Mouse (Mus musculus) forelimb bud, embryonic 11.5 days (tissue): ENCODE data around the gene Ccdc125.
A peak's percentile ranks its signal among the peaks of the same experiment; 100 is the strongest.

ENCODE experiments used
- DNase-seq: peaks from one replicate; pipeline ENCODE4 v3.0.0-alpha.2; 2012; ENCODE audit warnings: low read depth, low spot score

The Ccdc125 gene

DNA sequence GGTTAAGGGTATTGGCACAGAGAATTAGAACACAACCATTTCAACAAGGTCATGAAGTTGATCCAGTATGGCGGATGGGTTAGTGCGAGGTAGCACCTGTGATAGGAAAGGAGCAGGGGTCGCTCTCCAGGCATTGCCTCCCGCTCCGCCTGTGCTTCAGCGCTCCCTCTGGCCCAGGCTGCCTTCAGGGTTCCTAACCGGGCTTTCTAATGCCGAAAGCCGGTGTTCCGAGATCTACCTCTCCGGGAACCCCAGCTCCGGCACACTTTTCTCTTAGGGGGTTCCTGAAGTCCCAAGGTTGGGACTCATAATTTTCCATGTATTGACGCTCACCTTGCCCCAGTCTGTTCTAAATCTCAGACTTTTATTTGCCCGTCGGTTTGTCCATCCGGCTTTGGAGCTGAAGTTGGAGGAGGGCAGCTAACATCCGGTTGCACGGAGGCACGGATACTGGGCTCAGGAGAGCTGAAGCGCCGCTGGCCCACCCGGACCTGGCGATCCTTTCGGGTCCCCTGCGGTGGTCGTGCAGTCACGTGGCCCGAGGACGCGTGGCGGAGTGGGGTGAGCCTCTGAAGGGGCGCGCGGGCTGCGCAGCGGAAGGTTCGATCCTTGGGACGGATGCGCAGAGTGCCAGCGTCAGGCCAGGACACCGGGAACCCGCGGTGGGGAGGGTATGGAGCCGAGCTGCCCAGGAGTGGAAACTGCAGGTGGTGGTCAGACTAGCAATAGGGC lies at the start of gene Ccdc125:
Gene Ccdc125, plus strand, starts transcription at position 427 of the 732 bp plus-strand sequence.
- DNase-seq = peak; percentile 43

DNA sequence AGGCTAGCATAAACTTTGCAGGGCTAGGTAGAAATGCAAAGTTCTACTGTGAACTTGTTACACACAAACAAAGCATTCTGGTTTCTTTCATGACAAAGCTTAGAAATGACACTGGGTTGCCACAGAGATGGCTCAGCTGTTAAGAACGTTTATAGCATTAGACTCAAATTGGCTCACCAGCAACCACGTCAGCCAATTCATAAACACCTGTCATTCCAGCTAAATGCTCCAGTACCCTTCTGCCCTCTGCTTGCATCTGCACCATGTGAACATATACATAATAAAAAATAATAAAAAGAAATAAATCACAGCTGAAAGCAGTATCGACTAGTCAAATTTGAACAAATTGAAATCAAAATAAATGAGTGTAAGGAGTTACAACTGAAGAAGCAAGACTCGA lies 47.3 kb upstream of the Ccdc125 start:
- DNase-seq = no peak

DNA sequence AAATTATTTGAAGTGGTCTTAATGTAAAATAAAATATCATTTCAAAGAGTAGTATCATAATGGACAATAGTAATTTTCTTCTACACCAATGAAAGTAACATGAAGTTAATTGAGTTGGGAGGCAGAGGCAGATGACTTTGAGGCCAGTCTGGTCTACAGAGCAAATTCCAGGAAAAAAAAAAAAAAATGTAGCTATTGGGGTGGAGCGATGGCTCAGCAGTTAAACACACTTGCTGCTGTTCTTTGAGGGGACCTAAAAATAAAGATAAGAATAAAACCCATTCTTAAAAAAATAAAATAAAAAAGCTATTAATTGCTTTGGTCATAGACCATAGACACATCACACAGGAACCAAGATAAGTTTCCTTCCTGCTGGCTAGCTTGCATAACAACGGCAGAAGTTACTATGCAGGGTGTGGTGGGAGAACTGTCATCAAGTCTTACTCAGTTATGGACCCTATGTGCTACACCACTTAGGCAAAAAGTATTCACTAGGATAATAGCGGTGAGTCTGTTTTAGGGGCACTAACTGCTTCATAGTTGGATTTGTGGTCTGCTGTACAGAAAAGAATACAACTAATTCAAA lies 35.3 kb upstream of the Ccdc125 start:
- no peak for DNase-seq

DNA sequence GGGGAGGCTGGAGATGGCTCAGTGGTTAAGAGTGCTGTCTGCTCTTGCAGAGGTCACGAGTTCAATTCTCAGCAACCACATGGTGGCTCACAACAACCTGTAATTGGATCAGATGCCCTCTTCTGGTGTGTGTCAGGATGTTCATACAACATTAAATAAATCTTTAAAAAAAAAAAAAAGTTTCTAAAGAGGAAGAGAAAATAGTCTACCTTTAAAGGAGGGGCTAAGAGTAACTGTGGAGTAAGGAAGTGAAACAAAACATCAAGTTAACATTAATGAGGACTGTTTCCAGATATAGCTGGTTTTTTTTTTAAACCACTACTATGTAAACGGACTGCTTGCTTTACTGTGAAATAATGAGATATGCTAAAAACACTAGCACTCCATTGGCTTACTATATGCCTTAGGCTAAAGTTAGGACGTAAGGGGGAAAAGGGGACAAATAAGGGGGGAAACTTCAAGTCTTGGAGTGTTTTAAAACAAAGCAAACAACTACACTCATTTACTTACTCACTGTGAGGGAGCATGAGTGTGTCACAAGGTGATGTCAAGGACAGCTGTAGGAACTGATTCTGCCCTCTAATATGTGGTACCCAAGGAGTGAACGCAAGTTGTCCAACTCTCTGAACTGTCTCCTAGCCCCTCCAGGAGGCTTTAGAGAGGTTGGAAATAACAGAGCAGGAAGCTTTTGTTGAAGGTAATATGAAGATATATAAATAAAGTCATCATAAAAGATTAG lies 26.9 kb upstream of the Ccdc125 start:
- DNase-seq = no peak

DNA sequence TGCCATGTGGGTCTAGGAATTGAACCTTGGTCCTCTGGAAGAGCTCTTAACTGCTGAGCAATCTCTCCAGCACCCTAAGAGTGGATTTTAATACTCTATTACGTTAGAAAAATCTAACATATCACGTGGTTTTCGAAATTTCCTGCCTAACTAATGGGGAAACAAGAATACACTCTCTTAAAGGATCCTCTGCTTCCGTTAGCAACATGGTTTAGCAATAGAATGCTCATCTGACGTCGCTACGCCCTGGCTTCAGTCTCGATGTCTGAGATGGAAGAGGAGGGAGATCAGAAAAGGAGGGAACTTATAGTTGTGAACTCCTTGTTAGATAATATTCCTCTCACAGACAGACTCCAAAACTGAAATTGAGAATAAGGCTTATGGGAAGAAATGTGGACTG lies 21.3 kb upstream of the Ccdc125 start:
- no peak for DNase-seq

DNA sequence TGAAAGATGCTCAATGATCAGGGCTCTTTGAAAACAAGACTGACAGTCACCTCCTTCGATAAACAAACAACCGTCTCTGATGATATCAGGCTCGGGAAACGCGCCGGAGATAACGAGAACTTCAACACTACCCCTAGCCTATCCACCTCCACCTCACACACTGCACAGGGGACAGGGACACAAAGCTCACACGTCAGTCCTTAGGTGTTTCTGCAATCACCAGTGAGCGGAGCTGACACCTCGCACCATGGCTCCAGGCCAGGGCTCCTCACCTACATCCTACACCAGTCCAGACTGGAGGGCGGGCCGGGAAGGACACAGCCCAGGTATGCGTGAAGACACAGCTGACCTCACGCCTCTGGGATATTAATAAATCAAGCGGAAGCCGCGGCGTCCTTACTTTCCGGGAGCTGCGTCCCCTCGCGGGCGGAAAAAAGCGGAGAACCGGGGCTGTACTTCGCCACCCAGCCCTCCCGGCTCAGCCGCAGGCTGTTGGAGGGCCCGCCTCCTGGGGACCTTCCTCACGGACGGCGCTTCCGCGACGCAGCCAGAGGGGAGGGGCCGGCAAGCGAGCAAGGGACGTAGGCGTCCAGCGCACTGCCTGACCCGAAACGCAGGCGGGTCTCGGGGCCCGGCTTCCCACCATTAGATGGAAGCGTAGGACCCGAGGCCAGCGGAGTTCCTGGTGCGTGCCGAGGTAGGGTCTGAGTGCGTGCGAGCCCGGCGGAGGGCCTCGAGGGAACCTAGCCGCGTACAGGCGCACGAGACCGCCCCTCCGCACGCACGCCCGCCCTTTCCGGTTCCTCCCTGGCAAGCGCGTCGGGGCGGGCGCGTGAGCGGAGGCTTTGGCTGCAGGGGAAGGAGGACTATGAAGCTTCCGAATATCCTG lies 18.7 kb upstream of the Ccdc125 start, which contains the start of the genes Ak6 and Rad17:
Gene Ak6, plus strand, starts transcription at position 430 of the 889 bp plus-strand sequence.
Gene Rad17, minus strand, starts transcription at position 502 of the 889 bp plus-strand sequence.
- peak; percentile 92 for DNase-seq

DNA sequence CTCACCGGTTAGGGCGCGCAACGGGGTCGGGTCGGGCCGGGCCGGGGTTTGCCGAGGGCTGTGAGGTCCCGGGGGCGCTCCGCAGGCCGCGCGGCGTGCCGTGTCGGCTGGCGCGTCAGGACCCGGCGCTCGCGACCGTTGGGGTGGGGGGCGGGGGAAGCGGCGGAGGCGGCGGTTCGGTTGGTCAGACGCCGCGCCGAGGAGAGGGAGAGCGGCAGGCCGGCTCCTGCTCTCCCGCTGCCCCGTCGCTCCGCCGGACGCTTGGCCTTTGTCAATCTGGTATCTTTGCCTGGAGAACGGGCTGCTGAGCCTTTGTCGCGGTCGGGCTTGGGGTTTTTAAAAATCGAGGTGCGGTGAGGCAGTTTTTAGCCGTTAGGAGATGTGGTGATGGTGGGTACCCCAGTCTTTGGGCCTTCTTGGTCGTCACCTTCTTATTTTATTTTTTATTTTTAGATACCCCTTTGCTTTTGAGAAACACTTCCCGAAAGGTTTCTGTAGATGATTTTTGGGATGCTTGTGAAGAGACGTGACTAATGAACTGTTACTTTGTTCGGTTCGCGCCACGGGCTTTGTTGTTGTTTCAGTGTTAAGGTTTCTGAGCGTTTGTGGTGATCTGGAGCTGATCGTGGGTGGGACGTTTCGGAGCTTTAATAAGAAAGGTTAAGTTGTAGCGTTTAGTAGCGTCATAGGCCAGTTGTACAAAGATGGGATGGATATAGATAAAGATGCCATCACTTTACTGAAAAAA lies 17.9 kb upstream of the Ccdc125 start, which contains the start of gene Taf9:
Gene Taf9, plus strand, starts transcription at position 141 of the 748 bp plus-strand sequence.
- DNase-seq = no peak

DNA sequence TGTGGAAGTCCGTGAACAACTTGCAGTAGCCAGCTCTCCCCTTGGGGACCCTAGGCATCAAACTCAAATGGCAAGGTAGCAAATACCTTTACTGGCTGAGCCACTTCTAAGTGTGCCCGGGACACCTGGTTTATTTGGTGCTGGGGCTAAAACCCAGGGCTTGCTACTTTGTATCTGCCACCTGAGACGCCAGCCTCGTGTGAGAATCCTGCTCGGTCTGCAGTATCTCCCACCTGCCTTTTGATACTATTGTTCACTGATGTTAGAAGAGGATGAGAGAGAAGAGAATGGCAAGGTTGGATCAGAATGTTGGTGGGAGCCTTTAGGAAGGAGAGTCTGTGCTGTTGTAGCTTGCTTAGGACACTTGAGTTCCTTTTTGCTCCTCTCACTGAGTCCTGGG lies 11.4 kb upstream of the Ccdc125 start:
- DNase-seq = no peak

DNA sequence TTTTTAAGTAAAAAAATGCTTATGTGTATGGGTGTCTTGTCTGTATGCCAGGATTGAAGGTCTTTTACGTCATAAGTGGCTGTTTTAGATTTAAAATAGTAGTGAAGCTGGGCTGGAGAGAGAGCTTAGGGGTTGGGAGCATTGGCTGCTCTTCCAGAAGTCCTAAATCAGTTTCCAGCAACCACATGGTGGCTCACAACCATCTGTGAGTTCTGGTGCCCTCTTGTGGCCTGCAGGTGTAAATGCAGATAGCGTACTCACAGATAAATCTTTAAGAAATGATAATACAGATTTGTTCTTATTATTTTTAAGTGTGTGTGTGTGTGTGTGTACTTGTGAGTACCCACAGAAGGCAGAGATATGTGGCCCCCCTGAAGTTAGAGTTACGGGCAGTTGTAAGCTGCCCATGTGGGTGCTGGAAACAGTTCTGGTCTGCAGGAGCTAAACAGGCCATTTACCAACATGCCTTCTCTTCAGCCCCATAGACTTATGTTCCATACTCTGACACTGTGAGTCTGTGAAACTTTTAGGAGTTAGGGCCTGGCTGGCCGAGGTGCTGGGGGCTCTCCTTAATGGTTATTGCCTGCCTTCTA lies 9.6 kb upstream of the Ccdc125 start:
- peak; percentile 77 for DNase-seq

DNA sequence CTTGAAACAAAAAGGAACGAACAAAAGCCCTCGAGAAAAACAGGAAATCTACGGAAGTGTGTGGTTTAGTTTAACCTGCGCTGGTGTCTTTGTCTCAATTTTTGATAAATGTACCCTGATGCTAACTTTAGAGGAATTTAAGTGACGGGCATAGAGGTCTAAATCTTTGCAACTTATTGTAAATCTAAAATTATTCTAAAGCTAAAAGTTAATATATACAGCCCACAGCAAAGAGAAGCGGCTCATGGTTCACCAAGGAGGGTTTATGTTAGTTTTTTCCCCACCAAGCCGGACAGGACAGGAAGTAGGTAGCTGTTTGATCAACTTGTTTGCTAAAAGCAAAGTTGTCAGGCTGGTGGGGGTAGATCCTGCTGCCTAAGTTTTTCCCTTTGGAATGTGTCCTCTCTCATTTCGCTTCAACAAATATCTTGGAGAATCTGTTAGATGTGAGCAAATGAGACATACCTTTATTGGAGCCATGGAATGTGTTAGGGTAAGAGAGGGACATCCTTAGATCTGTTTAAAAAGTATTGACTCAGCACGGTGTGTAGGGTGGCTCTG lies 744 bp downstream of the Ccdc125 start:
- DNase-seq = no peak

DNA sequence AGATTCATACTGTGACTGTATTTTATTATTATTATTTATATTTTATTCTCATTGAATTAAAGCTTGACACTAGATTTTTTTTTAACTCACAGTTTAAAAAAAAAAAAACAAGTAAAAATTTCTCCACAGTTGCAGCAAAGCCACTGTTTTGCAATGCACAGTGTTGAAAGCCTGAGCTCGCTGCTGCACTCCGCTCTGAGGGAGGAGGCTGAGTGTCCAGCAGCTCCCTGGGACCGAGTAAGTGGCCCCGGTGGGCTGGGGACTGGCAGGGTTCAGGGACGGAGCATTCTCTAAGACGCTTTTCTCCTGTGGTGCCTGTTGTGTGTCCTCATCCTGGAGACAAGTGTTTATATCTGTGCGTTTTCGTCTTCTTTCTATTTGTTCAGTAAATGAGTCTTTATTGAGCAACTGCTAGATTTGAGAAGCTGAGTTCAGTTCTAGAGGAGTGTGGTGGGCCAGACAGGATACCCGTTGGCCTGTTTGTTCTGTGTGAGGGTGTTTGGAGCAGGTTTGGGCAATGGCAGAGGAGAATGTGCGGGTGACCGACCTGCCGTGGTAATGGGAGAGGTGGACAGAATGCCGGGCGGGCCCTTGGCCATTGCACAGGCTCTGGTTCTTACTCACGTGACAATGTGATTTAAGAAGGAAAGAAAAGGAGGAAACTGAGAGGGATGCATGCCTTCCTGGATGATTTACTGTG lies 6.6 kb downstream of the Ccdc125 start:
- DNase-seq = no peak

DNA sequence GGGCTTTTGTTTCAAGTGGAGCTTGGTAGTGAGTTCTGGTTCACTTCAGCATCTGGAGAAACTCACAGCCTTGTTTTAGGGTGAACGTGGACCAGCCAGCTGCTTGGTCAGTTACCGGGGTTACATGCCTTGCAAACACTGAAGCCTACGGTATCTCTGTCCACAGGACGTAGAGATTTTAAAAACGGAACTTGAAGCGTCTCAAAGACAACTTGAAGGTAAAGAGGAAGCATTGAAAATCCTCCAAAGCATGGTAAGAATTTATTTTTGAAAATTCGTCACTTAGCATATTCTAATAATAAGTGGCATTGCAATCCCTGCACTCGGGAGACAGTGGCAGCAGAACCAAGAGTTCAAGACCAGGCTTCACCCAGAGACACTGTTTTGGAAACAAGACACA lies 12.1 kb downstream of the Ccdc125 start:
- no peak for DNase-seq

DNA sequence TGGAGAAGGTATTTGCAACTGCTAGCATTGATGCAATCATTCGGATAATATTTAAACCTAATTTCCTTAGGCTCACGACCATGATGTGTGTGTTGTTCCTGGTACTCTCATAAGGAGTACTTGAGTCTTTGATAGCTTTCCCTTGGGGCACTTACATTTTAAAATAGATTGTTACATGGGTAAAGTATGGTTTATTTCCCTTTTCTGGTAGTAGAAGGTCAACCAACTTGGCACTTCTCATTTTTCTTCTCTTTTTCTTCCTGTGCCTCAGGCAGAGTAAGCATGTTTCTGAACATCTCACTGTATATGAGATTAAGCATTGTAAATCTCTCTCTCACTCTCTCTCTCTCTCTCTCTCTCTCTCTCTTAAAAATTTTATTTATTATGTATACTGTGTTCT lies 13.3 kb downstream of the Ccdc125 start:
- no peak for DNase-seq

DNA sequence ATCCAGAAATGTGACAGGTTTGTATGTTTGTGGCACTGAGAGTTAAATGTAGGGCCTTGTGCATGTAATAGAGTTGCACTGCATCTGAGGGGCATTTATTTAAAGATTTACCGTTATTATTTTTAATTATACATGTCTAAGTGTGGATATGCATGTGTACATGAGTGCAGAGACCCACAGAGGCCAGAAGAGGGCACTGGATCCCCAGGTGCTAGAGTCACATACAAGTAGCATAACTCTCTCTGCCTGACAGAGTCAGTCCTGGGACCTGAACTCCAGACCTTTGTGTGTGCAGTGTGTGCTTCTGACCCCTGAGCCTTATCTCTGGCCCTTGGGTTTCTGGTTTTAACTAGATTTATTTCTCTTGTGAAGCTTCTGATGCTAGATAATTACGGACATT lies 14.8 kb downstream of the Ccdc125 start:
- DNase-seq = no peak

DNA sequence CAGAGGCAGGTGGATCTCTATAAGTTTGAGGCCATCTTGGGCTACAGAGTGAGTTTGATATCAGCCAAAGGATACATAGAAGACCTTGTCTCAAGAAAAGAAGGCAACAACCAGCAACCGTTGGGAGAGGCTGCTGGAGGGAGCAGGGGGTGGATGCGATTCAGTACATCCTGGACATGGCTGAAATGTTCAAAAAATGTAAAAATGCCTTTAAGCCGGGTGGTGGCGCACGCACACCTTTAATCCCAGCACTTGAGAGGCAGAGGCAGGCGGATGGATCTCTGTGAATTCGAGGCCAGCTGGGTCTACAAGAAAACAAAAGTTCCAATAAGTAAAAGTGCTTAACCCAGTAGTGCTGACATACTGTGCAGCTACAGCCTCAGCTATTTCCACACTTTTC lies 18.0 kb downstream of the Ccdc125 start:
- DNase-seq = no peak

DNA sequence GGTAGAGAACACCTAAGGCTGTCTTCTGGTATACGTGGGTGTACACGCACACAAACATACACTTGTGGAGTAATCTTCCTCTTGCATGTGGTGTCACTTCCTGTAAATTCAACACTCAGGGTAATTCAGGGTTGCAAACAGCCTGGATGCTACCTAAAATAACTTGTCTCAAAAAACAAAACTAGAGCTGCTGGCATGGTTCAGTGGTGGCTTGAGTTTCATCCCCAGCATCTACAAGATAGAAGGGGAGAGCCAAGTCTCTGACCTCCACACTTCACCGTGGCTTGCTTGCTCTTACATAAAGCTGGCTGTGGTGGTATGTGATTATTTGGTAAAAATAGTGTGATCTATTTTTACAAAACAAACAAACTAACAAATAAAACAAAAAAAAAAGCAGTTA lies 28.0 kb downstream of the Ccdc125 start:
- no peak for DNase-seq

DNA sequence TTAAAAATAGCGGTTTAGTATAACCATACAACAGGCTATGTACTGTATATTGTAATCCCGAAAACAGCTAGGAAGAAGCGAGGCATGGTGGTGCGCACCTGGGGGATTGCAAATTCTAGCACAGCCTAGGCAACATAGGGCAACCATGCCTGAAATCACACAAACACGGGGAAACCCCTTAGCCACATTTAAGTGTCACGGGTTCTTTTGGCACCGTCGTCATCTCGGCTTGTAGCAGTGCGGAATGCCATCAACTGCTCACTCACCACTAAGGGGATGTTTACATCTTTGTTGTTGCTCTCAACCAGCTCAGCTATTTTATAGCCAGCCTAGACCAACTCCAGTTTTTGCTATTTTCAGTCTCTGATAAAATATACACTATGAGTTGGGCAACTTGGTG lies 29.3 kb downstream of the Ccdc125 start:
- DNase-seq = no peak

DNA sequence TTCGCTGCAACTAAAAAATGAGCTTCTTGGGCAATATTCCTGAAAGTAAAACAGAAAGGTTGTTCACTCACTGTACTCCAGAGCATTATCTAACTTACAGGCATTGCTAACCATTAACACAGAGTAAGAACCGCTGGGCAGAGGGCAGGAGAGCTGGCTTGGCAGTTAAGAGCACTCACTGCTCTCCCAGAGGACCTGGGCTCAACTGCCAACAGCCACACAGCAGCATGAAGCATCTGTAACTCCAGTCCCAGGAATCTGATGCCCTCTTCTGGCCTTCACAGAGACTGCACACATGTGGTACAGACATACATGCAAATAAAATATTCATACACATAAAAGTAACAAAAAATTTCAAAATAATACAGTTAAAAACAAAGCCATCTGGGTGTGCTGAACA lies 34.0 kb downstream of the Ccdc125 start:
- no peak for DNase-seq

DNA sequence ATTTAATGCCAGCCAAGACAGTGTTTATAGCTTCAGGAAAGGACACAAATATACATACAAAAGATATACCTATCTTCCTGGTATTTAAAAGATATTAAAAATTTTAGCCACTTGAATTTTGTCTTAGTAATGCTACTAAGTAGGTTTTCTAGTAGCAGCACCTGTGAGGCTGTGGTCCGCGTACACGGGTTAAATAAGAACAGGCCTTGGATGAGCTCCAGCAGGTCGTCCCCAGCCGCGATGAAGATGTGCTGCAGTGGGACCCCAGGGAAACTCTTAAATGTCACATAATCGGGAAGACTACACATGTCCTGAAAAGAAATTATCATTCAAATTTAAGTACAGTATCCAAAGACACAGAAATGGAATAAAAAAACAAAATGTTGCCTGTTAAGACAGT lies 36.7 kb downstream of the Ccdc125 start:
- no peak for DNase-seq

DNA sequence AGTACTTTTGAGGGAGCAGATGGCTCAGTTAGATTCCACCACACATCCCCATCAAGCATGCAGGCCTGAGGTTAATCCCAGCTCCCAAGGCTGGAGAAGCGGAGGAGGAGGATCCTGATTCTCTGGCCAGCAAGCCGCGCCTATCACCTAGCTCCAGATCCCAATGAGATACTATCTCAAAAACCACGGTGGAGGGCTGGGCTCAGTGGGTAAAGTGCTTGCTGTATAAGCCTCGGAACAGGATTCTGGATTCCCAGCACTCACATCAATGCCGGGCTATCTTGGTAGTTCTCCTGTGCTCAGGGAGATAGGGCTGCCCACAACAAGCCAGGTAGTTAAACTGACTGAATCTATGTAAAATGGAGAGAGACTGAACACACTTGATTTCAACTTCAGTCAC lies 46.0 kb downstream of the Ccdc125 start:
- no peak for DNase-seq
